Mouse (Mus musculus) T-helper 2 cell (primary cell): ENCODE measurements at regions not wholly inside any gene's neighbourhood (a gene's known extent, or its start where the extent isn't known, plus 50 kb on each side); places are given as distances from the start of the nearest gene placed in this dataset.

ENCODE experiments used
- in situ Hi-C: fragments of 300-600 bp; cut with MboI, MseI; formaldehyde crosslinking; loops from one replicate; pipeline ENCODE4 v1.15.1; 2025; ENCODE audit warnings: high pct_unique_total_duplicates

- in situ Hi-C loops = loop anchor here (5.0 kb wide), 1 partner anchor 85 kb away; no protein-coding TSS in a partner anchor
Observed at GRCm38 (mm10) chr1:5382372-5382771, 574.7 kb downstream of the Gm37988 start.
